Mouse (Mus musculus): ENCODE results near the gene Shc1. TPM values are rescaled to one million over a fixed set of nuclear protein-coding genes. Genes with fewer than 3 reads are reported as not detected.

Gene Shc1
- polyA plus RNA-seq, 1 experiment from 2014 or later, result 24.7 TPM

GRCm38 (mm10) chr3:89384331-89385076, 33.7 kb upstream of the Shc1 start:
- H3K9me3 ChIP-seq (ENCODE audit: low read length), result no peaks in the 10 kb centered on the region
- no peak overlapping the region; the same call in 1 of the 2 replicates for H3K27ac ChIP-seq (ENCODE audit: low read depth)
- peaks cover 11% of the 10 kb centered on the region for H3K36me3 ChIP-seq (replicated peaks; ENCODE audit: insufficient read depth, low read length)
- WGBS (ENCODE audit: insufficient replicate concordance), result 69% methylated on average over 11 of the region's 12 CpGs
- peak overlapping the region; percentile 60 for H3K4me2 ChIP-seq (ENCODE audit: low read depth, low read length)
- DNase-seq, result no peak
- no peaks in the 10 kb centered on the region for H3K27me3 ChIP-seq (ENCODE audit: insufficient read depth, low read length)
- H3K4me1 ChIP-seq (ENCODE audit: insufficient read depth), result peaks cover 27% of the 10 kb centered on the region
- H3K9ac ChIP-seq (replicated peaks), result no peak overlapping the region
- H3K4me3 ChIP-seq (ENCODE audit: low read depth, low read length), result peak overlapping the region; percentile 36
- TF ChIP-seq EP300 (IDR thresholded peaks at IDR 0.05; ENCODE audit: low read depth) (no peak), CTCF (IDR thresholded peaks at IDR 0.05; ENCODE audit: low read depth) (no peak)
- ATAC-seq, result no peak

- H3K4me1 ChIP-seq (ENCODE audit: insufficient read depth), result peaks cover 36% of the 10 kb centered on the region
- WGBS (ENCODE audit: insufficient replicate concordance), result 26% methylated on average over 11 of the region's 11 CpGs
- ATAC-seq, result no peak
- H3K4me3 ChIP-seq (ENCODE audit: low read depth, low read length), result peak overlapping the region; percentile 36
- no peak for DNase-seq
- no peaks in the 10 kb centered on the region for H3K9me3 ChIP-seq (ENCODE audit: low read length)
- peak overlapping the region; percentile 26; the same call in 1 of the 2 replicates for H3K9ac ChIP-seq (replicated peaks)
- peaks cover 8% of the 10 kb centered on the region; the same call in 1 of the 2 replicates for H3K36me3 ChIP-seq (replicated peaks; ENCODE audit: insufficient read depth, low read length)
- H3K27ac ChIP-seq (ENCODE audit: low read depth), result peak overlapping the region; percentile 48
- no peak for TF ChIP-seq CTCF (IDR thresholded peaks at IDR 0.05; ENCODE audit: low read depth)
- no peak for TF ChIP-seq EP300 (IDR thresholded peaks at IDR 0.05; ENCODE audit: low read depth)
- peak overlapping the region; percentile 60 for H3K4me2 ChIP-seq (ENCODE audit: low read depth, low read length)
- no peaks in the 10 kb centered on the region for H3K27me3 ChIP-seq (ENCODE audit: insufficient read depth, low read length)
Observed at GRCm38 (mm10) chr3:89385451-89385850, 32.8 kb upstream of the Shc1 start.

- Histone ChIP-seq H3K4me1 (ENCODE audit: insufficient read depth) (peaks cover 49% of the 10 kb centered on the region), H3K9me3 (ENCODE audit: low read length) (no peaks in the 10 kb centered on the region), H3K27ac (ENCODE audit: low read depth) (peak overlapping the region; percentile 99; the same call in 1 of the 2 replicates), H3K4me3 (ENCODE audit: low read depth, low read length) (peak overlapping the region; percentile 36), H3K9ac (replicated peaks) (peak overlapping the region; percentile 38), H3K36me3 (replicated peaks; ENCODE audit: insufficient read depth, low read length) (peaks cover 5% of the 10 kb centered on the region; the same call in 1 of the 2 replicates), H3K27me3 (ENCODE audit: insufficient read depth, low read length) (peaks cover 1% of the 10 kb centered on the region), H3K4me2 (ENCODE audit: low read depth, low read length) (peak overlapping the region; percentile 60)
- TF ChIP-seq EP300 (IDR thresholded peaks at IDR 0.05; ENCODE audit: low read depth) (no peak), CTCF (IDR thresholded peaks at IDR 0.05; ENCODE audit: low read depth) (no peak)
- ATAC-seq, result no peak
- WGBS (ENCODE audit: insufficient replicate concordance), result 65% methylated on average over 15 of the region's 17 CpGs
- no peak for DNase-seq
Observed at GRCm38 (mm10) chr3:89386438-89387420, 31.5 kb upstream of the Shc1 start.

GRCm38 (mm10) chr3:89387632-89388031, 30.6 kb upstream of the Shc1 start:
- H3K27ac ChIP-seq (ENCODE audit: low read depth), result peak overlapping the region; percentile 99
- H3K27me3 ChIP-seq (ENCODE audit: insufficient read depth, low read length), result peaks cover 10% of the 10 kb centered on the region
- 0 out of 2 replicates have a peak, but pooled peaks cover 5% of the 10 kb centered on the region for H3K36me3 ChIP-seq (replicated peaks; ENCODE audit: insufficient read depth, low read length)
- H3K9me3 ChIP-seq (ENCODE audit: low read length), result no peaks in the 10 kb centered on the region
- H3K9ac ChIP-seq (replicated peaks), result peak overlapping the region; percentile 40
- 59% methylated on average over 11 of the region's 11 CpGs for WGBS (ENCODE audit: insufficient replicate concordance)
- H3K4me1 ChIP-seq (ENCODE audit: insufficient read depth), result peaks cover 51% of the 10 kb centered on the region
- DNase-seq, result no peak
- peak overlapping the region; percentile 36 for H3K4me3 ChIP-seq (ENCODE audit: low read depth, low read length)
- TF ChIP-seq CTCF (IDR thresholded peaks at IDR 0.05; ENCODE audit: low read depth), result peak; percentile 17; the same call in 1 of the 2 replicates
- no peak for TF ChIP-seq EP300 (IDR thresholded peaks at IDR 0.05; ENCODE audit: low read depth)
- peak overlapping the region; percentile 60 for H3K4me2 ChIP-seq (ENCODE audit: low read depth, low read length)
- no peak for ATAC-seq

- H3K4me1 ChIP-seq (ENCODE audit: insufficient read depth), result peaks cover 51% of the 10 kb centered on the region
Observed at GRCm38 (mm10) chr3:89388134-89388881, 29.9 kb upstream of the Shc1 start.

More at GRCm38 (mm10) chr3:89388134-89388881, 29.9 kb upstream of the Shc1 start:
- TF ChIP-seq EP300 (IDR thresholded peaks at IDR 0.05; ENCODE audit: low read depth) (no peak), CTCF (IDR thresholded peaks at IDR 0.05; ENCODE audit: low read depth) (no peak)
- H3K27me3 ChIP-seq (ENCODE audit: insufficient read depth, low read length), result peaks cover 12% of the 10 kb centered on the region
- H3K36me3 ChIP-seq (replicated peaks; ENCODE audit: insufficient read depth, low read length), result 0 out of 2 replicates have a peak, but pooled peaks cover 5% of the 10 kb centered on the region
- H3K27ac ChIP-seq (ENCODE audit: low read depth), result peak overlapping the region; percentile 99
- WGBS (ENCODE audit: insufficient replicate concordance), result 57% methylated on average over 11 of the region's 11 CpGs
- DNase-seq (no peak), ATAC-seq (no peak)
- H3K4me2 ChIP-seq (ENCODE audit: low read depth, low read length), result peak overlapping the region; percentile 60
- H3K9me3 ChIP-seq (ENCODE audit: low read length), result no peaks in the 10 kb centered on the region
- H3K9ac ChIP-seq (replicated peaks), result peak overlapping the region; percentile 34; the same call in 1 of the 2 replicates
- H3K4me3 ChIP-seq (ENCODE audit: low read depth, low read length), result peak overlapping the region; percentile 36
